Mouse (Mus musculus) liver, adult 2 months (tissue): ENCODE measurements at regions not wholly inside any gene's neighbourhood (a gene's known extent, or its start where the extent isn't known, plus 50 kb on each side); places are given as distances from the start of the nearest gene placed in this dataset.

ENCODE experiments used
- CTCF ChIP-seq: fragments of 200-500 bp; IDR thresholded peaks from 2 replicates; pipeline ENCODE4 v1.5.1; 2011; ENCODE audit warnings: low read depth, low read length, control low read depth
- POLR2A ChIP-seq: fragments of 200-500 bp; IDR thresholded peaks from 2 replicates; pipeline ENCODE4 v1.6.1; 2011; ENCODE audit warnings: low read length, control low read depth; ENCODE audit not compliant: insufficient read depth; ENCODE audit errors: extremely low read depth

- TF ChIP-seq CTCF (no peak), POLR2A (no peak)
Observed at GRCm38 (mm10) chr17:83078601-83079360, 136.3 kb upstream of the Pkdcc start.
